Mouse (Mus musculus): ENCODE data around the gene Grsf1. TPM values are rescaled to one million over a fixed set of nuclear protein-coding genes. Genes with fewer than 3 reads are reported as not detected.

The Grsf1 gene
- polyA plus RNA-seq, 1 experiment: 15.9 TPM

GRCm38 (mm10) chr5:88679341-88679740 is 3.4 kb upstream of the Grsf1 start:
- Histone ChIP-seq H3K4me3 (replicated peaks) (no peak overlapping the region), H3K4me1 (peaks cover 13% of the 10 kb centered on the region), H3K36me3 (replicated peaks; ENCODE audit: low read length) (no peaks in the 10 kb centered on the region), H3K9me3 (no peaks in the 10 kb centered on the region), H3K27me3 (replicated peaks) (peaks cover 20% of the 10 kb centered on the region)
- TF ChIP-seq FLI1 (IDR thresholded peaks at IDR 0.05; ENCODE audit: low read length): no peak
- no peak for TF ChIP-seq GATA1 (IDR thresholded peaks at IDR 0.05; ENCODE audit: borderline replicate concordance, low read length)

GRCm38 (mm10) chr5:88678929-88679328 is 3.0 kb upstream of the Grsf1 start:
- H3K36me3 ChIP-seq (replicated peaks; ENCODE audit: low read length): peaks cover under 1% of the 10 kb centered on the region
- peaks cover 17% of the 10 kb centered on the region for H3K4me1 ChIP-seq
- no peak for TF ChIP-seq GATA1 (IDR thresholded peaks at IDR 0.05; ENCODE audit: borderline replicate concordance, low read length)
- TF ChIP-seq FLI1 (IDR thresholded peaks at IDR 0.05; ENCODE audit: low read length): no peak
- H3K4me3 ChIP-seq (replicated peaks): no peak overlapping the region
- H3K9me3 ChIP-seq: no peaks in the 10 kb centered on the region
- H3K27me3 ChIP-seq (replicated peaks): peaks cover 17% of the 10 kb centered on the region

- peak overlapping the region; percentile 96 for H3K4me3 ChIP-seq (replicated peaks)
- peaks cover 36% of the 10 kb centered on the region for H3K36me3 ChIP-seq (replicated peaks; ENCODE audit: low read length)
- H3K4me1 ChIP-seq: peaks cover 24% of the 10 kb centered on the region
- no peaks in the 10 kb centered on the region for H3K27me3 ChIP-seq (replicated peaks)
- H3K9me3 ChIP-seq: no peaks in the 10 kb centered on the region
- TF ChIP-seq GATA1 (IDR thresholded peaks at IDR 0.05; ENCODE audit: borderline replicate concordance, low read length): no peak
- no peak for TF ChIP-seq FLI1 (IDR thresholded peaks at IDR 0.05; ENCODE audit: low read length)
Measured at GRCm38 (mm10) chr5:88674703-88675442, 1.1 kb downstream of the Grsf1 start.

GRCm38 (mm10) chr5:88663875-88664274 is 12.1 kb downstream of the Grsf1 start:
- peaks cover 97% of the 10 kb centered on the region for H3K36me3 ChIP-seq (replicated peaks; ENCODE audit: low read length)
- no peak overlapping the region for H3K4me3 ChIP-seq (replicated peaks)
- H3K27me3 ChIP-seq (replicated peaks): no peaks in the 10 kb centered on the region
- no peak for TF ChIP-seq FLI1 (IDR thresholded peaks at IDR 0.05; ENCODE audit: low read length)
- peaks cover 8% of the 10 kb centered on the region; the same call in 1 of the 2 replicates for H3K4me1 ChIP-seq
- H3K9me3 ChIP-seq: no peaks in the 10 kb centered on the region

- peaks cover 8% of the 10 kb centered on the region; the same call in 1 of the 2 replicates for H3K4me1 ChIP-seq
Measured at GRCm38 (mm10) chr5:88663151-88663550, 12.8 kb downstream of the Grsf1 start.

GRCm38 (mm10) chr5:88657868-88658267 is 18.1 kb downstream of the Grsf1 start:
- Histone ChIP-seq H3K4me1 (peaks cover 4% of the 10 kb centered on the region; the same call in 1 of the 2 replicates), H3K36me3 (replicated peaks; ENCODE audit: low read length) (peaks cover 90% of the 10 kb centered on the region), H3K9me3 (no peaks in the 10 kb centered on the region), H3K27me3 (replicated peaks) (no peaks in the 10 kb centered on the region), H3K4me3 (replicated peaks) (no peak overlapping the region)
- no peak for TF ChIP-seq GATA1 (IDR thresholded peaks at IDR 0.05; ENCODE audit: borderline replicate concordance, low read length)
- TF ChIP-seq FLI1 (IDR thresholded peaks at IDR 0.05; ENCODE audit: low read length): no peak

More at GRCm38 (mm10) chr5:88663151-88663550, 12.8 kb downstream of the Grsf1 start:
- H3K9me3 ChIP-seq: no peaks in the 10 kb centered on the region
- no peak for TF ChIP-seq FLI1 (IDR thresholded peaks at IDR 0.05; ENCODE audit: low read length)
- no peak for TF ChIP-seq GATA1 (IDR thresholded peaks at IDR 0.05; ENCODE audit: borderline replicate concordance, low read length)
- no peaks in the 10 kb centered on the region for H3K27me3 ChIP-seq (replicated peaks)
- H3K4me3 ChIP-seq (replicated peaks): no peak overlapping the region
- peaks cover 96% of the 10 kb centered on the region for H3K36me3 ChIP-seq (replicated peaks; ENCODE audit: low read length)

- Histone ChIP-seq H3K36me3 (replicated peaks; ENCODE audit: low read length) (peaks cover 89% of the 10 kb centered on the region), H3K27me3 (replicated peaks) (no peaks in the 10 kb centered on the region), H3K9me3 (no peaks in the 10 kb centered on the region), H3K4me1 (no peaks in the 10 kb centered on the region), H3K4me3 (replicated peaks) (no peak overlapping the region)
- TF ChIP-seq FLI1 (IDR thresholded peaks at IDR 0.05; ENCODE audit: low read length) (no peak), GATA1 (IDR thresholded peaks at IDR 0.05; ENCODE audit: borderline replicate concordance, low read length) (no peak)
Measured at GRCm38 (mm10) chr5:88652589-88652988, 23.4 kb downstream of the Grsf1 start.

- H3K27me3 ChIP-seq (replicated peaks): no peaks in the 10 kb centered on the region
- TF ChIP-seq GATA1 (IDR thresholded peaks at IDR 0.05; ENCODE audit: borderline replicate concordance, low read length) (no peak), FLI1 (IDR thresholded peaks at IDR 0.05; ENCODE audit: low read length) (no peak)
- H3K4me1 ChIP-seq: no peaks in the 10 kb centered on the region
- H3K4me3 ChIP-seq (replicated peaks): no peak overlapping the region
- H3K36me3 ChIP-seq (replicated peaks; ENCODE audit: low read length): peaks cover 87% of the 10 kb centered on the region
- no peaks in the 10 kb centered on the region for H3K9me3 ChIP-seq
Measured at GRCm38 (mm10) chr5:88649250-88650173, 26.5 kb downstream of the Grsf1 start.

GRCm38 (mm10) chr5:88645405-88645804 is 30.6 kb downstream of the Grsf1 start:
- Histone ChIP-seq H3K27me3 (replicated peaks) (no peaks in the 10 kb centered on the region), H3K9me3 (no peaks in the 10 kb centered on the region), H3K4me3 (replicated peaks) (no peak overlapping the region), H3K36me3 (replicated peaks; ENCODE audit: low read length) (peaks cover 82% of the 10 kb centered on the region), H3K4me1 (0 out of 2 replicates have a peak, but pooled peaks cover 3% of the 10 kb centered on the region)
- TF ChIP-seq GATA1 (IDR thresholded peaks at IDR 0.05; ENCODE audit: borderline replicate concordance, low read length) (no peak), FLI1 (IDR thresholded peaks at IDR 0.05; ENCODE audit: low read length) (no peak)

All from megakaryocyte, embryonic 14.5 days (primary cell).